Mouse (Mus musculus): ENCODE measurements around the gene Mageb5. TPM values are rescaled to one million over a fixed set of nuclear protein-coding genes. Genes with fewer than 3 reads are reported as not detected.
"Not testable (repeated sequence)": the region's sequence is repeated elsewhere in the genome, so short reads cannot be mapped to it uniquely, and the experiment has no call there.

Mageb5 gene
- polyA plus RNA-seq (2015; fragmentation: Nextera tagmentation; extraction: Ambion mirVana), result not detected in 2 replicates

DNA sequence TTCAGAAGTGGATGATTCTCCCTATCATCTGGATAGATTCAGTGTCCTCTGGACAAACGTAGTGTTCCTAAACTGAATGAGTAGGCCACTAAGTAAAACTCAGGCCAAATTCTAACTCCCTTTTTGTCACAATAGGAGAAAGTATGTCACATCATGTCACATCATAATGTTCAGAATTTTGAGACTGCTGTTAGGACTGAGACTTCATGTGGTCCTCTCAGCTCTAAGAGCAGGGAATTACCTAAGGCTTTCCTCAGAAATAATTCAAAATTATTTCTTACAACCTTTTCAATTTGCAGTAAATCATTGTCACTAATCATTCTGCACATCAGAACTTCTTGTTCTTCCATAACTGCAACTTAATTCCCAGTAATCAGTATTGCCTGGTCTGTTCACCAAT lies at the start of gene Mageb5:
Gene Mageb5 (minus strand): TSS at position 101 of the 400 bp plus-strand sequence.
- H3K36me3 ChIP-seq (ENCODE audit: control insufficient read depth, insufficient read depth, low read length), result not testable (repeated sequence)
- WGBS, result 65% methylated on average over 1 of the region's 1 CpGs

DNA sequence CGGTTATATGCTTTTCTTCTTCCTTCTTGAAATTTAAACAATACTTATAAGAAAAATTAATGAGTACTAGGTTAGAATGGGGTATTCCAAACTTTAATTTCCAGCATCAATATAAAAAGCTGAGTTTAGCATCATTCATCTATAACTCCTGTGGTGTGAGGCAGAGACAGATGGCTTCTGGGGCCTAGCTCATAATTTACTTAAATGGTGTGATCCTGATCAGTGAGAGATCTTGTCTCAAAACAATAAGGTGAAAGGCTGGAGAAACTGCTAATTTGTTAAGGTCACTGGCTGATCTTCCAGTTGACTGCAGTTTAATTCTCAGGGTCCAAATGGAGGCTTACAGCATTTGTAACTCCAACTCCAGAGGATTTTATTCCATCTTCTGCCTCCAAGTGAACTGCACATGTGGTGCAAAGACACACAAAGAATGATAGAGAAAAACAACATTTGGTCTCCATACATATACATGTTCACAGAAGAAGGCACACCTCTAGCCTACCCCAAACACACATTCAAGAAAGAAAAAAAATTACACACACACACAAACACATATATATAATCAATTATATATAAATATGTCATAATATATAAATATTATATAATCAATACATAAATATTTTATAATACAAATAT lies 23.1 kb downstream of the Mageb5 start:
- not testable (repeated sequence) for H3K36me3 ChIP-seq (ENCODE audit: control insufficient read depth, insufficient read depth, low read length); H3K4me1 ChIP-seq (replicated peaks; ENCODE audit: control insufficient read depth, insufficient read depth, low read length); H3K27me3 ChIP-seq (ENCODE audit: control insufficient read depth, insufficient read depth, low read depth, low read length); H3K4me2 ChIP-seq (ENCODE audit: low read depth, low read length); H3K4me3 ChIP-seq (ENCODE audit: low read length); H3K9ac ChIP-seq (ENCODE audit: low read length); H3K9me3 ChIP-seq (ENCODE audit: control insufficient read depth, low read length); ATAC-seq (ENCODE audit: low read depth); H3K27ac ChIP-seq (ENCODE audit: low read length)
- no CpG with 5 or more reads among the region's 1 CpGs for WGBS

More for the DNA sequence above, at the start of gene Mageb5:
- not testable (repeated sequence) for H3K4me3 ChIP-seq (ENCODE audit: low read length); H3K4me1 ChIP-seq (replicated peaks; ENCODE audit: control insufficient read depth, insufficient read depth, low read length); H3K9me3 ChIP-seq (ENCODE audit: control insufficient read depth, low read length); H3K27ac ChIP-seq (ENCODE audit: low read length); H3K27me3 ChIP-seq (ENCODE audit: control insufficient read depth, insufficient read depth, low read depth, low read length); ATAC-seq (ENCODE audit: low read depth); H3K9ac ChIP-seq (ENCODE audit: low read length); H3K4me2 ChIP-seq (ENCODE audit: low read depth, low read length)

Other genes starting within 250 kb of the Mageb5 start
- not detected in 2 replicates for gene 1700084M14Rik, start 207.1 kb downstream of the Mageb5 start, polyA plus RNA-seq (2015; fragmentation: Nextera tagmentation; extraction: Ambion mirVana)
- not detected in 2 replicates for gene Gm14781, start 150.8 kb downstream of the Mageb5 start, polyA plus RNA-seq (2015; fragmentation: Nextera tagmentation; extraction: Ambion mirVana)
- gene Mageb1, start 233.3 kb upstream of the Mageb5 start, polyA plus RNA-seq (2015; fragmentation: Nextera tagmentation; extraction: Ambion mirVana), result not detected in 2 replicates